Mouse (Mus musculus) stomach, embryonic 16.5 days (tissue): ENCODE data around the gene Fkbpl. TPM values are rescaled to one million over a fixed set of nuclear protein-coding genes. Genes with fewer than 3 reads are reported as not detected.

Experiments
- ATAC-seq: fragments of 200-750 bp; cut with Nextera tagmentation; 2 replicates; pipeline ENCODE4 v1.8.0; 2017; ENCODE audit warnings: moderate number of reproducible peaks, moderate TSS enrichment; ENCODE audit not compliant: insufficient read depth, low FRiP score
- H3K27ac ChIP-seq: fragments of 300-500 bp; sonication (generic); 2 replicates; pipeline ENCODE4 v1.5.1; 2014; ENCODE audit warnings: low read length
- H3K27me3 ChIP-seq: fragments of 300-500 bp; sonication (generic); 2 replicates; pipeline ENCODE4 v1.6.1; 2014; ENCODE audit warnings: low read length, control low read depth, mixed read lengths; ENCODE audit not compliant: control insufficient read depth, insufficient read depth
- H3K36me3 ChIP-seq: fragments of 300-500 bp; sonication (generic); 2 replicates; pipeline ENCODE4 v1.6.1; 2014; ENCODE audit warnings: low read length; ENCODE audit not compliant: control insufficient read depth, insufficient read depth
- H3K4me1 ChIP-seq: fragments of 300-500 bp; sonication (generic); 2 replicates; pipeline ENCODE4 v1.6.1; 2014; ENCODE audit warnings: low read length, control low read depth, mixed read lengths; ENCODE audit not compliant: control insufficient read depth, insufficient read depth
- H3K4me2 ChIP-seq: fragments of 300-500 bp; sonication (generic); 2 replicates; pipeline ENCODE4 v1.6.1; 2014; ENCODE audit warnings: low read depth, low read length, mixed read lengths
- H3K4me3 ChIP-seq: fragments of 300-500 bp; sonication (generic); replicated peaks from 2 replicates; pipeline ENCODE4 v1.5.1; 2014; ENCODE audit warnings: mild to moderate bottlenecking, low read length
- H3K9ac ChIP-seq: fragments of 300-500 bp; sonication (generic); 2 replicates; pipeline ENCODE4 v1.6.1; 2014; ENCODE audit warnings: low read length
- H3K9me3 ChIP-seq: fragments of 300-500 bp; sonication (generic); replicated peaks from 2 replicates; pipeline ENCODE4 v1.6.1; 2016; ENCODE audit warnings: low read length, control low read depth; ENCODE audit not compliant: control insufficient read depth
- WGBS: fragments of 180-500 bp; shearing (Covaris S2); extraction: QIAGEN DNeasy Blood & Tissue Kit; methylation state at CpG from one replicate; pipeline ENCODE4 v1.1.7; 2014; 5-methylcytosine and 5-hydroxymethylcytosine counted together
- polyA plus RNA-seq: library from polyadenylated mRNA; unstranded; fragments of >200 nt; fragmentation: Nextera tagmentation; extraction: Ambion mirVana; gene quantifications from 2 replicates; pipeline ENCODE4 v1.2.1, GENCODE M21; 2015

Gene Fkbpl
- polyA plus RNA-seq, 1 experiment from 2014 or later: 14.4 TPM

GRCm38 (mm10) chr17:34623161-34623560, 21.4 kb upstream of the Fkbpl start:
- H3K9ac ChIP-seq: no peak overlapping the region
- no peak for ATAC-seq
- no peak overlapping the region for H3K4me2 ChIP-seq
- H3K4me1 ChIP-seq: peaks cover 9% of the 10 kb centered on the region; the same call in 1 of the 2 replicates
- peaks cover 14% of the 10 kb centered on the region; the same call in 1 of the 2 replicates for H3K36me3 ChIP-seq
- WGBS: 79% methylated on average over 9 of the region's 9 CpGs
- no peaks in the 10 kb centered on the region for H3K27me3 ChIP-seq
- no peak overlapping the region for H3K27ac ChIP-seq
- H3K9me3 ChIP-seq: no peaks in the 10 kb centered on the region
- H3K4me3 ChIP-seq: no peak overlapping the region

GRCm38 (mm10) chr17:34624981-34625380, 19.6 kb upstream of the Fkbpl start:
- Histone ChIP-seq H3K4me1 (peaks cover 24% of the 10 kb centered on the region), H3K4me3 (no peak overlapping the region), H3K9ac (no peak overlapping the region), H3K4me2 (no peak overlapping the region), H3K27ac (no peak overlapping the region), H3K9me3 (no peaks in the 10 kb centered on the region), H3K27me3 (peaks cover 4% of the 10 kb centered on the region; the same call in 1 of the 2 replicates), H3K36me3 (peaks cover 7% of the 10 kb centered on the region; the same call in 1 of the 2 replicates)
- 82% methylated on average over 3 of the region's 3 CpGs for WGBS
- no peak for ATAC-seq

GRCm38 (mm10) chr17:34626062-34626772, 18.3 kb upstream of the Fkbpl start:
- ATAC-seq: no peak
- no peaks in the 10 kb centered on the region for H3K9me3 ChIP-seq

GRCm38 (mm10) chr17:34626773-34627092, 17.8 kb upstream of the Fkbpl start:
- under 1% methylated on average over 18 of the region's 18 CpGs for WGBS
- no peak for ATAC-seq
- H3K4me1 ChIP-seq: peaks cover 40% of the 10 kb centered on the region

More at GRCm38 (mm10) chr17:34626062-34626772, 18.3 kb upstream of the Fkbpl start:
- Histone ChIP-seq H3K9ac (peak overlapping the region; percentile 91), H3K36me3 (peaks cover 4% of the 10 kb centered on the region; the same call in 1 of the 2 replicates), H3K27ac (peak overlapping the region; percentile 99), H3K4me1 (peaks cover 35% of the 10 kb centered on the region), H3K4me2 (peak overlapping the region; percentile 70), H3K27me3 (peaks cover 16% of the 10 kb centered on the region), H3K4me3 (peak overlapping the region; percentile 87)
- WGBS: 51% methylated on average over 16 of the region's 16 CpGs

GRCm38 (mm10) chr17:34627093-34627942, 17.2 kb upstream of the Fkbpl start:
- Histone ChIP-seq H3K36me3 (peaks cover 4% of the 10 kb centered on the region; the same call in 1 of the 2 replicates), H3K4me1 (peaks cover 46% of the 10 kb centered on the region), H3K9me3 (no peaks in the 10 kb centered on the region), H3K27me3 (peaks cover 21% of the 10 kb centered on the region), H3K27ac (peak overlapping the region; percentile 99), H3K4me2 (peak overlapping the region; percentile 70), H3K9ac (peak overlapping the region; percentile 91), H3K4me3 (peak overlapping the region; percentile 87)
- under 1% methylated on average over 44 of the region's 45 CpGs for WGBS
- ATAC-seq: peak; percentile 80

More at GRCm38 (mm10) chr17:34626773-34627092, 17.8 kb upstream of the Fkbpl start:
- H3K9me3 ChIP-seq: no peaks in the 10 kb centered on the region
- H3K36me3 ChIP-seq: peaks cover 4% of the 10 kb centered on the region; the same call in 1 of the 2 replicates
- H3K4me2 ChIP-seq: peak overlapping the region; percentile 70
- peak overlapping the region; percentile 99 for H3K27ac ChIP-seq
- H3K4me3 ChIP-seq: peak overlapping the region; percentile 87
- H3K9ac ChIP-seq: peak overlapping the region; percentile 91
- H3K27me3 ChIP-seq: peaks cover 21% of the 10 kb centered on the region

- Histone ChIP-seq H3K9ac (peak within 1 kb of the TSS; percentile 91), H3K27me3 (peaks cover 21% of the 10 kb centered on the region), H3K9me3 (no peaks in the 10 kb centered on the region), H3K27ac (peak within 1 kb of the TSS; percentile 99), H3K4me2 (peak within 1 kb of the TSS; percentile 70), H3K4me3 (peak within 1 kb of the TSS; percentile 87), H3K4me1 (peaks cover 46% of the 10 kb centered on the region), H3K36me3 (no peaks in the 10 kb centered on the region)
- WGBS: 4% methylated on average over 29 of the region's 29 CpGs
- ATAC-seq: peak; percentile 12
Observed at GRCm38 (mm10) chr17:34627943-34628643, 16.5 kb upstream of the Fkbpl start, which contains the start of gene Ppt2. Gene Ppt2, minus strand, starts transcription at chr17:34628510.

- H3K9me3 ChIP-seq: no peaks in the 10 kb centered on the region
- H3K4me3 ChIP-seq: peak overlapping the region; percentile 87
- peak overlapping the region; percentile 91 for H3K9ac ChIP-seq
- no peaks in the 10 kb centered on the region for H3K36me3 ChIP-seq
- H3K27me3 ChIP-seq: peaks cover 21% of the 10 kb centered on the region
- peak overlapping the region; percentile 99 for H3K27ac ChIP-seq
- ATAC-seq: no peak
- 22% methylated on average over 5 of the region's 5 CpGs for WGBS
- peaks cover 46% of the 10 kb centered on the region for H3K4me1 ChIP-seq
- peak overlapping the region; percentile 70 for H3K4me2 ChIP-seq
Observed at GRCm38 (mm10) chr17:34628644-34628967, 16.0 kb upstream of the Fkbpl start.

GRCm38 (mm10) chr17:34629221-34629751, 15.3 kb upstream of the Fkbpl start, which contains the start of gene Prrt1:
Gene Prrt1, plus strand, starts transcription at chr17:34629533.
- Histone ChIP-seq H3K27ac (peak within 1 kb of the TSS; percentile 99), H3K27me3 (peaks cover 25% of the 10 kb centered on the region), H3K4me3 (peak within 1 kb of the TSS; percentile 87), H3K9ac (peak within 1 kb of the TSS; percentile 91), H3K4me2 (peak within 1 kb of the TSS; percentile 70), H3K9me3 (no peaks in the 10 kb centered on the region), H3K4me1 (peaks cover 46% of the 10 kb centered on the region), H3K36me3 (no peaks in the 10 kb centered on the region)
- no peak for ATAC-seq
- WGBS: 2% methylated on average over 16 of the region's 16 CpGs
